Mouse (Mus musculus): Measurements from ENCODE around the gene Fam222a. TPM values are rescaled to one million over a fixed set of nuclear protein-coding genes. Genes with fewer than 3 reads are reported as not detected.

Fam222a gene
- 0.63 and 1.1 TPM in 2 replicates for polyA plus RNA-seq (2016; fragmentation: Nextera tagmentation; extraction: Ambion mirVana)

GRCm38 (mm10) chr5:114567565-114568197 is at the start of gene Fam222a:
TSS of gene Fam222a (plus strand) at chr5:114568016.
- H3K4me3 ChIP-seq, result peak within 1 kb of the TSS; percentile 79
- H3K9ac ChIP-seq, result peak within 1 kb of the TSS; percentile 75
- no peaks in the 10 kb centered on the region for H3K36me3 ChIP-seq
- H3K4me1 ChIP-seq (replicated peaks), result peaks cover 50% of the 10 kb centered on the region
- peaks cover 12% of the 10 kb centered on the region for H3K9me3 ChIP-seq (replicated peaks)
- WGBS, result 0% methylated on average over 63 of the region's 72 CpGs
- H3K27ac ChIP-seq (ENCODE audit: poor library complexity, severe bottlenecking), result peak within 1 kb of the TSS; percentile 28; the same call in 1 of the 2 replicates
- peak within 1 kb of the TSS; percentile 99 for H3K4me2 ChIP-seq
- ATAC-seq (ENCODE audit: insufficient number of reproducible peaks, low FRiP score), result peak; percentile 70
- peaks cover 58% of the 10 kb centered on the region for H3K27me3 ChIP-seq (replicated peaks)

DNA sequence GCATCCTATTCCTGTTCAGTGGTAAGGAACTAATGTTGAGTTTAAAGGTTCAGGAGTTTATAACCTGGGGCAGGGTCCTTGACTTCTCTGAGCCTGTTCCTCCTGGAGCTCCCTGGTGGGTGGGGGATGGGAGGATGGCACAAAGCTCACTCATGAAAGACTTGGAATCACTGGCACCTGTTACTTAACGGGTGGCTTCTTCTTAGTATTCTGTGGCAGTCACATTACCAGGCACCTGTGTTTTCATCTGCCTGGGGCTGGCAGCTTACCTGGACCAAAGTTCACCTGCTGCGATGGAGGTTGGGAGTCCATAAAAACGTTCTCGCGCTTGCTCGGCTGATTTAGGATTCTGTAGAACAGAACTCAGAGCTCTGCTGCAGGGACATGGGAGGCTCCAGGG is 39.5 kb upstream of the Fam222a start:
- Histone ChIP-seq H3K36me3 (no peaks in the 10 kb centered on the region), H3K4me2 (no peak overlapping the region), H3K27me3 (replicated peaks) (no peaks in the 10 kb centered on the region; the same call in none of the 2 replicates), H3K27ac (ENCODE audit: poor library complexity, severe bottlenecking) (no peak overlapping the region), H3K4me3 (no peak overlapping the region), H3K9me3 (replicated peaks) (no peaks in the 10 kb centered on the region), H3K4me1 (replicated peaks) (no peaks in the 10 kb centered on the region), H3K9ac (no peak overlapping the region)
- ATAC-seq (ENCODE audit: insufficient number of reproducible peaks, low FRiP score), result no peak
- 87% methylated on average over 6 of the region's 6 CpGs for WGBS

- Histone ChIP-seq H3K4me1 (replicated peaks) (no peaks in the 10 kb centered on the region), H3K27ac (ENCODE audit: poor library complexity, severe bottlenecking) (no peak overlapping the region), H3K9ac (no peak overlapping the region), H3K9me3 (replicated peaks) (no peaks in the 10 kb centered on the region), H3K4me2 (no peak overlapping the region), H3K4me3 (no peak overlapping the region), H3K27me3 (replicated peaks) (peaks cover 5% of the 10 kb centered on the region), H3K36me3 (no peaks in the 10 kb centered on the region)
- no peak for ATAC-seq (ENCODE audit: insufficient number of reproducible peaks, low FRiP score)
- 74% methylated on average over 6 of the region's 6 CpGs for WGBS
These were observed 37.5 kb upstream of the Fam222a start for GRCm38 (mm10) chr5:114530337-114530736.

- Histone ChIP-seq H3K4me3 (no peak overlapping the region), H3K4me1 (replicated peaks) (no peaks in the 10 kb centered on the region), H3K27ac (ENCODE audit: poor library complexity, severe bottlenecking) (no peak overlapping the region), H3K27me3 (replicated peaks) (peaks cover 16% of the 10 kb centered on the region), H3K9ac (no peak overlapping the region), H3K9me3 (replicated peaks) (no peaks in the 10 kb centered on the region), H3K4me2 (no peak overlapping the region), H3K36me3 (no peaks in the 10 kb centered on the region)
- no peak for ATAC-seq (ENCODE audit: insufficient number of reproducible peaks, low FRiP score)
- WGBS, result 72% methylated on average over 6 of the region's 6 CpGs
These were observed 35.8 kb upstream of the Fam222a start for GRCm38 (mm10) chr5:114532055-114532454.

GRCm38 (mm10) chr5:114537308-114538020 is 30.4 kb upstream of the Fam222a start:
- H3K9ac ChIP-seq, result no peak overlapping the region
- H3K4me1 ChIP-seq (replicated peaks), result peaks cover 27% of the 10 kb centered on the region
- H3K4me3 ChIP-seq, result peak overlapping the region; percentile 9; the same call in 1 of the 2 replicates
- H3K27ac ChIP-seq (ENCODE audit: poor library complexity, severe bottlenecking), result no peak overlapping the region
- ATAC-seq (ENCODE audit: insufficient number of reproducible peaks, low FRiP score), result no peak
- WGBS, result 10% methylated on average over 26 of the region's 26 CpGs
- H3K9me3 ChIP-seq (replicated peaks), result peaks cover 1% of the 10 kb centered on the region
- peaks cover 34% of the 10 kb centered on the region for H3K27me3 ChIP-seq (replicated peaks)
- H3K4me2 ChIP-seq, result peak overlapping the region; percentile 47
- H3K36me3 ChIP-seq, result no peaks in the 10 kb centered on the region

- 18% methylated on average over 8 of the region's 8 CpGs for WGBS
- Histone ChIP-seq H3K9ac (no peak overlapping the region), H3K36me3 (no peaks in the 10 kb centered on the region), H3K4me2 (peak overlapping the region; percentile 47), H3K27me3 (replicated peaks) (peaks cover 34% of the 10 kb centered on the region), H3K4me3 (peak overlapping the region; percentile 9; the same call in 1 of the 2 replicates), H3K4me1 (replicated peaks) (peaks cover 27% of the 10 kb centered on the region), H3K9me3 (replicated peaks) (peaks cover 5% of the 10 kb centered on the region), H3K27ac (ENCODE audit: poor library complexity, severe bottlenecking) (no peak overlapping the region)
- ATAC-seq (ENCODE audit: insufficient number of reproducible peaks, low FRiP score), result no peak
These were observed 29.8 kb upstream of the Fam222a start for GRCm38 (mm10) chr5:114538021-114538405.

DNA sequence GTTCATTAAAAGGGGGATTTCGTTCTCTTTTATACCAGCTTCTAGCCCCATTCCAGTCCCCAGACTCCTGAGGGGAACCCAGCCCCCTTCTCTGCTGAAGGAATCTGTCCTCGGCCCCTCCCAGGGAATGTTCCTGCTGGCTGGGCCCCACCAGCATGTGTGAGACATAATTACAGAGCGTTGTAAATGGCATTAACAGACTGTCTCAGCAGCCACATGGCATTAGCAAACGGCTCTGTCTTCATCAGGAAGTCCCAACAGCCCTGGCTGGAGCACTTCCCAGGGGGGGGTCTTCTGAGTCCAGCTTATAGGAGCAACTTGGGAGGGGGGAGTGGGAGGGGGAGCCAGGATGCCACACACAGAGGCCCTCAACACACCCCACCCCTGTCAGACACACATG is 29.1 kb upstream of the Fam222a start:
- 37% methylated on average over 4 of the region's 4 CpGs for WGBS
- ATAC-seq (ENCODE audit: insufficient number of reproducible peaks, low FRiP score), result no peak

DNA sequence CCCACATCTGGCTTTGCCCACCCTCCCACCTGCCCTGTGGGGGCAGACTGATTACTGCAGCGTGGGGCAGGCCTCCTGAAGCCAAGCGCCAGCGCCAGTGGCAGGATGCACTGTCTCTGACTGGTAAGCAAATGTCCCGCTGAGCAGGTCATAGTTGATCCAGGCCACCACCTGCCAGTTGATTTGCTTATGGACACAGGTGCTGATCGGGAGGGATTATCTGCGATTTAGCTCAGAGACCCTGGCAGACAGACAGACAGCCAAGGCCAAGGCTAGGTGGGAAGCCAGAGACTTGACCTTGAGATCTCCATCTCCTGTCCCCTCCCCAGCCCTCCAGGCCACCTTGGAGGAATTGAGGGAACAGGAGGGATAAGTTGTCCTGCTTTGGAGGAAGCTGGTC is 28.1 kb upstream of the Fam222a start:
- 67% methylated on average over 6 of the region's 6 CpGs for WGBS
- H3K4me3 ChIP-seq, result no peak overlapping the region
- no peaks in the 10 kb centered on the region for H3K36me3 ChIP-seq
- peaks cover 34% of the 10 kb centered on the region for H3K27me3 ChIP-seq (replicated peaks)
- no peak overlapping the region for H3K27ac ChIP-seq (ENCODE audit: poor library complexity, severe bottlenecking)
- no peak overlapping the region for H3K9ac ChIP-seq
- no peak overlapping the region for H3K4me2 ChIP-seq
- no peak for ATAC-seq (ENCODE audit: insufficient number of reproducible peaks, low FRiP score)
- H3K9me3 ChIP-seq (replicated peaks), result peaks cover 5% of the 10 kb centered on the region
- peaks cover 27% of the 10 kb centered on the region for H3K4me1 ChIP-seq (replicated peaks)

More for the DNA sequence above, 29.1 kb upstream of the Fam222a start:
- Histone ChIP-seq H3K4me2 (no peak overlapping the region), H3K36me3 (no peaks in the 10 kb centered on the region), H3K9me3 (replicated peaks) (peaks cover 5% of the 10 kb centered on the region), H3K4me1 (replicated peaks) (peaks cover 27% of the 10 kb centered on the region), H3K27ac (ENCODE audit: poor library complexity, severe bottlenecking) (no peak overlapping the region), H3K27me3 (replicated peaks) (peaks cover 34% of the 10 kb centered on the region), H3K9ac (0 out of 2 replicates have a peak overlapping the region, but pooled peaks have one; percentile 1), H3K4me3 (no peak overlapping the region)

GRCm38 (mm10) chr5:114541656-114542445 is 26.0 kb upstream of the Fam222a start:
- 39% methylated on average over 15 of the region's 15 CpGs for WGBS
- H3K27me3 ChIP-seq (replicated peaks), result peaks cover 21% of the 10 kb centered on the region
- no peak for ATAC-seq (ENCODE audit: insufficient number of reproducible peaks, low FRiP score)
- peaks cover 27% of the 10 kb centered on the region for H3K4me1 ChIP-seq (replicated peaks)
- no peak overlapping the region for H3K27ac ChIP-seq (ENCODE audit: poor library complexity, severe bottlenecking)
- peaks cover 5% of the 10 kb centered on the region for H3K9me3 ChIP-seq (replicated peaks)
- H3K36me3 ChIP-seq, result no peaks in the 10 kb centered on the region
- peak overlapping the region; percentile 37 for H3K4me2 ChIP-seq
- H3K9ac ChIP-seq, result no peak overlapping the region
- no peak overlapping the region for H3K4me3 ChIP-seq

DNA sequence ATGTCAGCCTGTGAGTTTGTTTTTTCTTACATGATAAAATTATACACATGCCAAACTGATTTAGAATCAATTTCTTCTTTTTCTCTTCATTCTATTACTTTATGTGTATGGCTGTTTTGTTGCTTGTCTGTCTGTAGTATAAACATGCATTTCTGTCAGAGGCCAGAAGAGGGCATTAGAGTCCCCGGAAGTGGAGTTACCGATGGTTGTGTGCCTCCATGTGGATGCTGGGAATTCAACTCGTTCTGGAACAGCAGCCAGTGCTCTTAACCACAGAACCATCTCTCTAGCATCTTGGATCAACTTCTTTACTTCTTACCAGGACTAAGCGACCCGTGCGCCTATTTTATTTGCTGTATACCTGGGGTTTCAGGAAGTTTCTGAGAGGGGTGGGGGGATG is 24.2 kb upstream of the Fam222a start:
- no peak overlapping the region for H3K9ac ChIP-seq
- WGBS, result 88% methylated on average over 6 of the region's 6 CpGs
- peaks cover 17% of the 10 kb centered on the region for H3K4me1 ChIP-seq (replicated peaks)

GRCm38 (mm10) chr5:114544205-114544604 is 23.6 kb upstream of the Fam222a start:
- no peak overlapping the region for H3K9ac ChIP-seq
- 69% methylated on average over 4 of the region's 4 CpGs for WGBS
- no peak overlapping the region for H3K27ac ChIP-seq (ENCODE audit: poor library complexity, severe bottlenecking)
- ATAC-seq (ENCODE audit: insufficient number of reproducible peaks, low FRiP score), result no peak
- H3K9me3 ChIP-seq (replicated peaks), result peaks cover 5% of the 10 kb centered on the region
- H3K36me3 ChIP-seq, result no peaks in the 10 kb centered on the region
- H3K4me3 ChIP-seq, result no peak overlapping the region
- 0 out of 2 replicates have a peak, but pooled peaks cover 4% of the 10 kb centered on the region for H3K27me3 ChIP-seq (replicated peaks)
- H3K4me1 ChIP-seq (replicated peaks), result peaks cover 12% of the 10 kb centered on the region
- no peak overlapping the region for H3K4me2 ChIP-seq

More for the DNA sequence above, 24.2 kb upstream of the Fam222a start:
- H3K9me3 ChIP-seq (replicated peaks), result peaks cover 5% of the 10 kb centered on the region
- H3K27ac ChIP-seq (ENCODE audit: poor library complexity, severe bottlenecking), result no peak overlapping the region
- ATAC-seq (ENCODE audit: insufficient number of reproducible peaks, low FRiP score), result no peak
- peaks cover 6% of the 10 kb centered on the region for H3K27me3 ChIP-seq (replicated peaks)
- H3K4me3 ChIP-seq, result no peak overlapping the region
- H3K4me2 ChIP-seq, result no peak overlapping the region
- H3K36me3 ChIP-seq, result no peaks in the 10 kb centered on the region

Data from heart, embryonic 12.5 days (tissue).